Mouse (Mus musculus) kidney, adult 2 months (tissue): ENCODE measurements around the gene Nit1.
A peak's percentile ranks its signal among the peaks of the same experiment; 100 is the strongest.

Experiments used
- CTCF ChIP-seq: fragments of 200-500 bp; conservative IDR thresholded peaks from 2 replicates; pipeline ENCODE4 v1.5.1; 2011; ENCODE audit warnings: low read depth, mild to moderate bottlenecking, control low read depth, low read length, moderate library complexity, mixed read lengths; ENCODE audit not compliant: insufficient read depth, insufficient read length
- POLR2A ChIP-seq: fragments of 200-500 bp; IDR thresholded peaks from one replicate; pipeline ENCODE4 v1.6.1; 2011; ENCODE audit warnings: low read depth, low read length, control low read depth

- TF ChIP-seq CTCF: peak; percentile 86
- TF ChIP-seq POLR2A: no peak
Measured at GRCm38 (mm10) chr1:171361106-171362103, 16.0 kb upstream of the Nit1 start.
